Mouse (Mus musculus): ENCODE data around the gene Hsp90ab1.

The Hsp90ab1 gene

GRCm38 (mm10) chr17:45578843-45579242 lies 5.8 kb upstream of the Hsp90ab1 start:
- no peak for DNase-seq

GRCm38 (mm10) chr17:45578242-45578641 lies 5.2 kb upstream of the Hsp90ab1 start:
- DNase-seq: no peak

- peak; percentile 63 for DNase-seq
Observed at GRCm38 (mm10) chr17:45575123-45575897, 2.2 kb upstream of the Hsp90ab1 start.

GRCm38 (mm10) chr17:45574129-45574761 lies 1.2 kb upstream of the Hsp90ab1 start:
- peak; percentile 93 for DNase-seq

- DNase-seq: peak; percentile 95
Observed at GRCm38 (mm10) chr17:45573780-45574123, 681 bp upstream of the Hsp90ab1 start.

- DNase-seq: peak; percentile 85
Observed at GRCm38 (mm10) chr17:45572103-45573086, 676 bp downstream of the Hsp90ab1 start.

- DNase-seq: no peak
Observed at GRCm38 (mm10) chr17:45569999-45570398, 3.1 kb downstream of the Hsp90ab1 start.

GRCm38 (mm10) chr17:45568990-45569389 lies 4.1 kb downstream of the Hsp90ab1 start:
- DNase-seq: no peak

GRCm38 (mm10) chr17:45567162-45567601 lies 5.9 kb downstream of the Hsp90ab1 start:
- no peak for DNase-seq

GRCm38 (mm10) chr17:45566360-45567161 lies 6.5 kb downstream of the Hsp90ab1 start:
- peak; percentile 52 for DNase-seq

- DNase-seq: no peak
Observed at GRCm38 (mm10) chr17:45566031-45566359, 7.1 kb downstream of the Hsp90ab1 start.

- no peak for DNase-seq
Observed at GRCm38 (mm10) chr17:45565103-45565502, 8.0 kb downstream of the Hsp90ab1 start.

- DNase-seq: peak; percentile 77
Observed at GRCm38 (mm10) chr17:45564531-45565084, 8.5 kb downstream of the Hsp90ab1 start.

- peak; percentile 95 for DNase-seq
Observed at GRCm38 (mm10) chr17:45563655-45564530, 9.2 kb downstream of the Hsp90ab1 start, which contains the start of gene Slc35b2. Gene Slc35b2 (plus strand): TSS chr17:45563874.

- peak; percentile 65 for DNase-seq
Observed at GRCm38 (mm10) chr17:45563216-45563615, 9.9 kb downstream of the Hsp90ab1 start.

- DNase-seq: peak; percentile 85
Observed at GRCm38 (mm10) chr17:45559732-45560525, 13.1 kb downstream of the Hsp90ab1 start.

GRCm38 (mm10) chr17:45557998-45558862 lies 14.8 kb downstream of the Hsp90ab1 start:
- DNase-seq: peak; percentile 58

- DNase-seq: peak; percentile 47
Observed at GRCm38 (mm10) chr17:45557246-45557824, 15.7 kb downstream of the Hsp90ab1 start.

All from cerebellum, adult 9-11 months (tissue).